Mouse (Mus musculus) neutrophil, adult 65 days (primary cell): ENCODE results near the gene Rxylt1. TPM values are rescaled to one million over a fixed set of nuclear protein-coding genes. Genes with fewer than 3 reads are reported as not detected.

Experiments
- total RNA-seq: library from RNA; stranded (reverse); gene quantifications from 2 replicates; pipeline ENCODE4 v1.2.4, GENCODE M21; 2023

Rxylt1 gene
- 4.5 and 9.2 TPM in 2 replicates for total RNA-seq

DNA sequence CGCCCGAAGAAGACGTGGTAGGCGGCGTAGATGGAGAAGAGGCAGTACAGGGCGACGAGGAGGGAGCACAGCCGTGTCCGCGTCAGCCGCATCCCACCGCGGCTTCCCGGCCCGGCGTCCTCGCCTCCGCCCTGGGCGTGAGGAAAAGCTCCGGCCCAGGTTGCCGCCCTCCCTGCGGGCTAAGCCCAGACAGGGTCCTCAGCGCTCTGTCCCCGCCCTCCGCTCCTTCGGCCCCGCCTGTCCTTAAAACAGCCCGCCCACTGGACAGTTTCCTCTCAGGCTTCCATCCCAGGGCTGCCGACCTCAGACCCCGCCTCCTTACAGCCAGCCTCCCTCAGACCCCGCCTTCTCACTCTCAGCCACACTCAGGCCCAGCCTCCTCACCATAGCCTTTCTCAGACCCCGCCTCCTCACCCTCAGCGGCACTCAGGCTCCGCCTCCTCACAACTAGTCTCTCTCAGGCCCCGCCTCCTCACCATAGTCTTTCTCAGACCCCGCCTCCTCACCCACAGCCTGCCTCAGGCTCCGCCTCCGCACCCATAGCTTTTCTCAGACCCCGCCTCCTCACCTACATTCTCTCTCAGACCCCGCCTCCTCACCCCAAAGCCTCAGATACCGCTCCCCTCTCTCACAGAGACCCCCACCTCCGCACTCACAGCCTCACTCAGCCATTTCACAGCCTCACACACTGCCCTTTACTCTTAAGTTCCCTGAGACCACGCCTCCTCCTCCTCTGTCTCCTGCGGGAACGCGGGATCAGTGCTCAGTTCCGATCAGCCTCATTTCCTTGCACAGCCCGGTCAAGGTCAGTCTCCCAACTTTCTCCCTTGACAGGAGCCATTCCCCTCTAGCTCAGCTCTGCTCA is at the start of gene Rxylt1:
Gene Rxylt1 (minus strand): TSS at position 392 of the 865 bp plus-strand sequence.

DNA sequence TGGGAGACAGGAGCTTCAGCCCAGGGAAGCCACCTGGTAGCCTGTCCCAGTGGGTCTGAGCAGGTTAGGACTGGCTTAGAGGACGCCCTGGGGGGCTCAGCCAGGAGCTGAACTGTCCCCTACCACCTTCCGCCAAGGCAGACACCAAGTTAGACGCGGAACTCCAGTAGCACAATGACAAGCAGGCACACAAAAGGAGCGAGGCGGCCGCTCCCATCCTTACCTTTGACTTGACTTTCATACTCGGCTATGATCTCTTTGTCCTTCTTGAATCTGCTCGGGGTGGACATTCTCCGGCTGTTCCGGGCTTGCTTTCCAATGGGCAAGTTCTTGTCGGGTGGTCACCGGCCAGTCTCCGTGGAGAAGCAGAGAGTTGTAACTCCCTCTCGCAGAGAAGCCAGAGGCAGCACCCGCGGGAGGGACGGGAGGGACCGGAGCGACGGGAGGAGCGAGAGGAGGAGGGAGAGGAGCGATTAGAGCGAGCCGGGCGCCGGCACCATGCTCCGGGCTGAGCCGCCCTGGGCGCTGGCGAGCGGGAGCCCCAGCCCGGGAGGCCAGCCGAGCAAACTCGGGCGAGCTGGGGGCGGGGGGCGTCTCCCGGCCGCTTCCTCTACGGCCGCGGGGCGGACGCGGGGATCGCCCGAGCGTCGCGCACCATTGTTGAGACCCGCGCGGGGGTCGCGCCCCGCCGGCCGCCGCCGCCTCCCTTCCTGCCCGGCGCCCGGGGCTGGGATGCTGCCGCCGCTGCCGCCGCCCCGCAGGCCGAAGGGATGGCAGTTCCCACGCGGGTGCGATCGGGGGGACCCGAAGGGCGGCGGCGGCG is 50.1 kb downstream of the Rxylt1 start, which contains the start of gene Srgap1:
Gene Srgap1 (minus strand): TSS at position 412 of the 823 bp plus-strand sequence.

Other genes with a start within 250 kb of the Rxylt1 start
- 0.20 and 0.47 TPM in 2 replicates for gene Srgap1, start 50.1 kb downstream of the Rxylt1 start, total RNA-seq